Mouse (Mus musculus) heart, embryonic 14.5 days (tissue): ENCODE data around the gene Cass4. TPM values are rescaled to one million over a fixed set of nuclear protein-coding genes. Genes with fewer than 3 reads are reported as not detected.

Experiments used
- ATAC-seq: fragments of 200-750 bp; cut with Nextera tagmentation; 2 replicates; pipeline ENCODE4 v1.8.0; 2017; ENCODE audit warnings: low read depth, moderate TSS enrichment; ENCODE audit not compliant: insufficient number of reproducible peaks, insufficient read depth, low FRiP score
- H3K27ac ChIP-seq, 2 experiments: fragments of 200-500 bp in 1 of 2; fragments of 300-500 bp in 1 of 2; sonication (generic) in 1 of 2; replicated peaks in 1 of 2; 2 replicates each; pipeline ENCODE4 v1.5.1; 2012 to 2014; ENCODE audit warnings: low read depth in 2 of 2, low read length in 2 of 2, control low read depth in 1 of 2, mild to moderate bottlenecking in 1 of 2, mixed read lengths in 1 of 2; ENCODE audit not compliant: control insufficient read depth in 1 of 2, insufficient read depth in 1 of 2
- H3K27me3 ChIP-seq: fragments of 300-500 bp; sonication (generic); 2 replicates; pipeline ENCODE4 v1.6.1; 2014; ENCODE audit warnings: mild to moderate bottlenecking, low read length, control low read depth; ENCODE audit not compliant: control insufficient read depth, insufficient read depth
- H3K36me3 ChIP-seq: fragments of 300-500 bp; sonication (generic); 2 replicates; pipeline ENCODE4 v1.6.1; 2014; ENCODE audit warnings: mild to moderate bottlenecking, control low read depth, low read length, mixed read lengths; ENCODE audit not compliant: control insufficient read depth, insufficient read depth
- H3K4me1 ChIP-seq, 2 experiments: fragments of 200-500 bp in 1 of 2; fragments of 300-500 bp in 1 of 2; sonication (generic) in 1 of 2; 2 replicates each; pipeline ENCODE4 v1.6.1; 2012 to 2014; ENCODE audit warnings: low read length in 2 of 2, control low read depth in 1 of 2, mixed read lengths in 1 of 2; ENCODE audit not compliant: control insufficient read depth in 2 of 2, insufficient read depth in 2 of 2
- H3K4me2 ChIP-seq: fragments of 300-500 bp; sonication (generic); 2 replicates; pipeline ENCODE4 v1.6.1; 2014; ENCODE audit warnings: mild to moderate bottlenecking, low read length
- H3K4me3 ChIP-seq, 2 experiments: fragments of 200-500 bp in 1 of 2; fragments of 300-500 bp in 1 of 2; sonication (generic) in 1 of 2; 2 replicates each; pipeline ENCODE4 v1.5.1; 2012 to 2014; ENCODE audit warnings: low read length in 2 of 2, mild to moderate bottlenecking in 2 of 2, control low read depth in 1 of 2, low read depth in 1 of 2, moderate library complexity in 1 of 2; ENCODE audit not compliant: control insufficient read depth in 1 of 2, insufficient read depth in 1 of 2
- H3K9ac ChIP-seq: fragments of 300-500 bp; sonication (generic); 2 replicates; pipeline ENCODE4 v1.6.1; 2014; ENCODE audit warnings: mild to moderate bottlenecking, low read length
- H3K9me3 ChIP-seq: fragments of 300-500 bp; sonication (generic); 2 replicates; pipeline ENCODE4 v1.6.1; 2016; ENCODE audit warnings: low read length, control low read depth; ENCODE audit not compliant: control insufficient read depth
- WGBS: fragments of 180-500 bp; shearing (Covaris S2); extraction: QIAGEN DNeasy Blood & Tissue Kit; methylation state at CpG from one replicate; pipeline ENCODE4 v1.1.7; 2014; 5-methylcytosine and 5-hydroxymethylcytosine counted together
- polyA plus RNA-seq: library from polyadenylated mRNA; unstranded; fragments of >200 nt; fragmentation: Nextera tagmentation; extraction: Ambion mirVana; gene quantifications from 2 replicates; pipeline ENCODE4 v1.2.1, GENCODE M21; 2014

The Cass4 gene
- polyA plus RNA-seq, 1 experiment from 2014 or later, result 0.30 TPM

DNA sequence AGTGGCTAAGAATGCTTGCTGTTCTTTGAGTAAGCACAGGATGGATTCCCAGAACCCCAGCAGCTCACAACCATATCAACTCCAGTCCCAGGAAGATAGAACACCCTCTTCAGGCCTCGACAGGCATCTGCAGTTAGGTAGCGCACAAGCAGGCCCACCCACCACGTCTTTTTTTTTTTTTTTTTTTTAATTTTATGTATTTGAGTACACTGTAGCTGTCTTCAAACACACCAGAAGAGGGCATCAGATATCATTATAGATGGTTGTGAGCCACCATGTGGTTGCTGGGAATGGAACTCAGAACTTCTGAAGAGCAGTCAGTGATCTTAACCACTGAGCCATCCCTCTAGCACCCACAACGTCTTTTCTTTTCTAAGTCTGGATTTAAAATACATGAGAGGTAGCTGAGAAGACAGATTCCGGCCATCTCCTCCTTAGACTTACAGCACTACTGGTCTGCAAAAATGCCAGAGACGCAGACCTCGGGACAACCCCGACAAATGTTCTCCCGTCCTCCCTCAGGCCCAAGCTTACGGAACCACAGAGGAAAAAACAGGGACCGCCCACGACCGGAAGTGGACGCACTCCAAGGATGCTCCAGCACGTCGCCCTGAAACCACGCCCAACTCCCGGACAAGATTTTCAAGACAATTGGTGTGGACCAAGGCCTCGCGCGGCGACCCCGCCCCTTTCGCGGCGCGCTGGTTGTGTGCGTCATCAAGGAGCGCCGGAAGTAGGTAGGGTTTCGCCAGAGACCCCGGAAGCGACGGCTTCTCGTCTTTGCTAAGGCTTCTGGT lies 46.4 kb downstream of the Cass4 start, which contains the start of gene Rtf2:
Rtf2 (plus strand) TSS at position 714 of the 797 bp plus-strand sequence.
- peaks cover 9 to 16% of the 10 kb centered on the region in 2 experiments for H3K4me1 ChIP-seq
- peak within 1 kb of the TSS; percentile 74 to 97 for H3K4me3 ChIP-seq
- no peaks in the 10 kb centered on the region for H3K9me3 ChIP-seq
- H3K27me3 ChIP-seq, result no peaks in the 10 kb centered on the region
- peak within 1 kb of the TSS; percentile 63 to 69 for H3K27ac ChIP-seq
- WGBS, result 2% methylated on average over 35 of the region's 35 CpGs
- H3K4me2 ChIP-seq, result peak within 1 kb of the TSS; percentile 79
- H3K36me3 ChIP-seq, result peaks cover 4% of the 10 kb centered on the region; the same call in 1 of the 2 replicates
- peak within 1 kb of the TSS; percentile 80 for H3K9ac ChIP-seq
- peak; percentile 95 for ATAC-seq

DNA sequence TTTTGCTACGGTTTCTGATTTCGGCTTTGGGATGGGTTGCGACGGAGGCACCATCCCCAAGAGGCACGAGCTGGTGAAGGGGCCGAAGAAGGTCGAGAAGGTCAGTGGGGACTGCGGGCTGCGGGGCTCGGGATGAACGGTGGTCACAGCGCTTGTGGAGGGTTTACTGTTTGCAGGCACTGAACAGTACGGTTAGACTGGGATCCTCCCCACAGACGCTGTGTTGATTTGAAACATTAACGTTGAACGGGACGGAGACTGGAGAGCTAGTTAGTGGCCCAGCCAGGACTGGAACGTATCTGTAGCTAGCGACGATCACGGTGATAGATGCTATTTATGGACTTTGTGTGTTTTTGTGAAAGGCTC lies 47.0 kb downstream of the Cass4 start:
- Histone ChIP-seq H3K4me1 (peaks cover 9 to 16% of the 10 kb centered on the region in 2 experiments), H3K4me2 (peak overlapping the region; percentile 79), H3K9me3 (no peaks in the 10 kb centered on the region), H3K9ac (peak overlapping the region; percentile 80), H3K4me3 (peak overlapping the region; percentile 74 to 97), H3K27me3 (no peaks in the 10 kb centered on the region), H3K36me3 (peaks cover 9% of the 10 kb centered on the region), H3K27ac (peak overlapping the region; percentile 38 to 61)
- 1% methylated on average over 21 of the region's 21 CpGs for WGBS
- ATAC-seq, result no peak

DNA sequence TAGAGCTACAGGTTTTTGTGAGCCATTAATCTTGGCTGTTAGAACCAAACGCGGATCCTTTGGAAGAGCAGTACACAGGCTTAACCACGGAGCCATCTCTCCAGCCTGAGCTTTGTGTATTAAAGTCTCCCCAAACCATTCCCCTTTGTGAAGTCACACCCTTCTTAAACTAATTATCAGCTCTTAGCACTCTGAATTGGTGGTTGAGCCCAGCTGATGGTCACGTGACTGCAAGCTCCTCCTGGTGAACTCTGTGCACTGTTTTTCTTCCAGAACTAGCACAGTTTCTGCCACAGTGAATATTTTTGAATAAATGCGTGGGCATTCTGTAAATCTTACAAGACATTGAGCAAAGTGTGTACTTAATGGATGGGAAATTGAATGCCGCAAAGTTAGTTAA lies 47.6 kb downstream of the Cass4 start:
- Histone ChIP-seq H3K4me1 (peaks cover 9 to 16% of the 10 kb centered on the region in 2 experiments), H3K9ac (peak overlapping the region; percentile 80), H3K36me3 (peaks cover 15% of the 10 kb centered on the region), H3K4me3 (peak overlapping the region; percentile 74 to 97), H3K27me3 (no peaks in the 10 kb centered on the region), H3K27ac (no peak overlapping the region; a peak in 1 of 4 replicates), H3K9me3 (no peaks in the 10 kb centered on the region), H3K4me2 (peak overlapping the region; percentile 79)
- no peak for ATAC-seq
- WGBS, result 26% methylated on average over 6 of the region's 6 CpGs

DNA sequence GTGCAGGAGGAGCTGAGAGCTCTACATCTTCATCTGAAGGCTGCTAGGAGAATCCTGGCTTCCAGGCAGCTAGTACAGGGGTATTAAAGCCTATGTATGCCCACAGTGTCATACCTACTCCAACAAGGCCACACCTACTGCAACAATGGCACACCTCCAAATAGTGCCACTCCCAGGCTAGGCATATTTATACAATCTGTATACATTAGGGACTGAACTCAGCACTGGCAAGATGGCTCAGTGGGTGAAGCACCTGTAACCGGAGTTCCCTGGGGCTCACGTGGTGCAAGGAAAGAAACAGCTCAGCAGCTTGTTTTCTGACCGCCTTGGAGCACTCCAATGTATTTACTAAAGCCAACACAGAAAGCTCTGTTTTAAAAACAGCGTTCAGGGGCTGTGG lies 52.0 kb downstream of the Cass4 start:
- Histone ChIP-seq H3K27ac (no peak overlapping the region), H3K4me3 (no peak overlapping the region), H3K4me1 (peaks cover 9 to 12% of the 10 kb centered on the region in 2 experiments), H3K9ac (no peak overlapping the region), H3K9me3 (no peaks in the 10 kb centered on the region), H3K4me2 (no peak overlapping the region), H3K36me3 (peaks cover 59% of the 10 kb centered on the region), H3K27me3 (no peaks in the 10 kb centered on the region)
- no peak for ATAC-seq
- WGBS, result 94% methylated on average over 4 of the region's 4 CpGs

DNA sequence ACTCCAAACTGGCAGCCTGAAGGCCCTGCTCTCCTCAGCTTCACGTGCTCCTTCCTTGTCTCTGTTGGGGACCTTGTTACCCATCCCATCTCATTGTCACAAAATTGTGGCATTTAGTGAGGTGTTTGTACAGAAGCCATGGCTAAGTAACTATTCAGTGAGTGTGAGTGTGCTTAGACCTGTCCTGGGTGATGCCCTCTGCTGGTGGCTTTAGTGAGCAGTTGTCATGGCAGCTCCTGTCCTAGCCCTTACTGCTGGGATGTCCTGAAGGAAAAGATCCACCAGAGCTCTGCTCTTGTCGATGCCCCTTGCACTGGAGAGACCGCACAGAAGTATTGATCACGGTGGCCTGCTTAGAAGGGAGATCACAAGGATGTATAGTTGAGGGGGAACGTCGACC lies 53.7 kb downstream of the Cass4 start:
- H3K9me3 ChIP-seq, result no peaks in the 10 kb centered on the region
- H3K9ac ChIP-seq, result no peak overlapping the region
- ATAC-seq, result no peak
- H3K4me3 ChIP-seq, result no peak overlapping the region
- no peaks in the 10 kb centered on the region for H3K27me3 ChIP-seq
- 88% methylated on average over 6 of the region's 6 CpGs for WGBS
- H3K4me1 ChIP-seq, result no peaks in the 10 kb centered on the region
- H3K4me2 ChIP-seq, result no peak overlapping the region
- H3K36me3 ChIP-seq, result peaks cover 74% of the 10 kb centered on the region
- H3K27ac ChIP-seq, result no peak overlapping the region

DNA sequence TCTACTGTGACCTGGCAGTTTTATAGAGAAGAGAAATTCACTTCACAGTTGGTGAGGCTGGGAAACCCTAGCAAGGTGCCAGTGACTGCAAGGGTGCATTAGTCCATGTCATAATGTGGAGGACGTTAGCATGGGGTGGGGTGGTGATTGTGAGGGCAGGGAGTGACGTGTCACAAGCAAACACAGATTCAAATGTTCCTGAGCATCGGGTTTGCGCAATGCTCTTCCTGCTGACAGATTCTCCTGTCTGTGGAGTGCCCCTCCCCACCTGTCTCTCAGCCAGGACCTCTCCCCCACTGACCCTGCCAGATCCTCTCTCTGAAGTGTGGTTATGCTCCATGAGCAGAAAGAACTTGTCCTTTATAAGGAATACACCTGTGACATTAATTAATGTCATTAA lies 54.7 kb downstream of the Cass4 start:
- Histone ChIP-seq H3K9me3 (no peaks in the 10 kb centered on the region), H3K36me3 (peaks cover 84% of the 10 kb centered on the region), H3K4me1 (no peaks in the 10 kb centered on the region), H3K9ac (no peak overlapping the region), H3K27ac (no peak overlapping the region), H3K4me3 (no peak overlapping the region), H3K4me2 (no peak overlapping the region), H3K27me3 (no peaks in the 10 kb centered on the region)
- 92% methylated on average over 4 of the region's 4 CpGs for WGBS
- ATAC-seq, result no peak

DNA sequence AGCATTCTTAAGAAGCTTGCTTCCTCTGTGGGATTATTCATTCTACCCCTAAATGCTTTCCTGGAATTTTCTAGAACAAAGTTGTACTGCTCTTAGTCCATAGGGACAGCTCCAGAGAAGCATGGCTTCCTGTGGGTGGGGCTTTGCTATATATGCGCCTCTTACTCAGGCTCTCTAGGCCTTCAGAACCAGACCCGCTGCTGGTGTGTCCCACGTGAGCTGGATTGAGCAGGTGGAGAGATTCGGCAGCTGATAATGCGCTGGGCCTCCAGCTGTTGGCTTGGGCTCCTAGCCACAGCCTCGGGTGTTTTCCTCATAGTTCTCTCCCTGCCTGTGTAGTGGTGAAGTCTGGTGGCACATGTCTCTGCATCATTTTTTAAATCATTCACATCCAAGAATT lies 57.0 kb downstream of the Cass4 start:
- Histone ChIP-seq H3K4me2 (no peak overlapping the region), H3K9ac (no peak overlapping the region), H3K27ac (no peak overlapping the region), H3K27me3 (no peaks in the 10 kb centered on the region), H3K4me1 (no peaks in the 10 kb centered on the region), H3K9me3 (no peaks in the 10 kb centered on the region), H3K4me3 (no peak overlapping the region), H3K36me3 (peaks cover 85% of the 10 kb centered on the region)
- ATAC-seq, result no peak
- 86% methylated on average over 6 of the region's 6 CpGs for WGBS

DNA sequence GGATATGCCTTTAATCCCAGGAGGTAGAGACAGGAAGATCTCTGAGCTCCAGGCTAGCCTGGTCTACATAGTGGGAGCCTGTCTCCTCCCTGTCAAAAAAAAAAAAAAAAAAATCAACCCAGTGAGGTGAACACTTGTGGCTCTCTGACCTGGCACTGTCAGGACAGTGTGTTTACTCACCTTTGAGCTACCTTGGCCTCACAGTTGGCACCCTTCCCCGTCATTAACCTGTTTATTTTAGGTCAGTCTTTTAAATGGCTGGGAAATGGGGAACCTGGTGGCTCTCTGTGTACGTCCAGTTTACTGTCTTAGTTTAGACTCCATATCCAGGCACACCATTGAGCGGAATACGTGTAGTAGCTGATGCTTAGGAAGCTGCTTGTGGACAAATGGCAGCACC lies 58.4 kb downstream of the Cass4 start:
- Histone ChIP-seq H3K27ac (no peak overlapping the region), H3K9ac (no peak overlapping the region), H3K4me2 (no peak overlapping the region), H3K27me3 (no peaks in the 10 kb centered on the region), H3K4me1 (no peaks in the 10 kb centered on the region), H3K36me3 (peaks cover 82% of the 10 kb centered on the region), H3K9me3 (no peaks in the 10 kb centered on the region), H3K4me3 (no peak overlapping the region)
- ATAC-seq, result no peak
- 92% methylated on average over 4 of the region's 4 CpGs for WGBS
